Mouse (Mus musculus) layer of hippocampus, adult 11-12 months (tissue): Measurements from ENCODE around the gene Hspb2.

Experiments used
- DNase-seq: peaks from one replicate; pipeline ENCODE4 v3.0.0; 2022; ENCODE audit warnings: low spot score

Gene Hspb2

GRCm38 (mm10) chr9:50711337-50711736 is 40.8 kb downstream of the Hspb2 start:
- no peak for DNase-seq

GRCm38 (mm10) chr9:50709108-50709507 is 43.0 kb downstream of the Hspb2 start:
- DNase-seq = no peak

- DNase-seq = no peak
Observed at GRCm38 (mm10) chr9:50704907-50705306, 47.2 kb downstream of the Hspb2 start.
